Comparison of ENCODE assay signal across 9 mouse cellular contexts in the genomic region with DNA sequence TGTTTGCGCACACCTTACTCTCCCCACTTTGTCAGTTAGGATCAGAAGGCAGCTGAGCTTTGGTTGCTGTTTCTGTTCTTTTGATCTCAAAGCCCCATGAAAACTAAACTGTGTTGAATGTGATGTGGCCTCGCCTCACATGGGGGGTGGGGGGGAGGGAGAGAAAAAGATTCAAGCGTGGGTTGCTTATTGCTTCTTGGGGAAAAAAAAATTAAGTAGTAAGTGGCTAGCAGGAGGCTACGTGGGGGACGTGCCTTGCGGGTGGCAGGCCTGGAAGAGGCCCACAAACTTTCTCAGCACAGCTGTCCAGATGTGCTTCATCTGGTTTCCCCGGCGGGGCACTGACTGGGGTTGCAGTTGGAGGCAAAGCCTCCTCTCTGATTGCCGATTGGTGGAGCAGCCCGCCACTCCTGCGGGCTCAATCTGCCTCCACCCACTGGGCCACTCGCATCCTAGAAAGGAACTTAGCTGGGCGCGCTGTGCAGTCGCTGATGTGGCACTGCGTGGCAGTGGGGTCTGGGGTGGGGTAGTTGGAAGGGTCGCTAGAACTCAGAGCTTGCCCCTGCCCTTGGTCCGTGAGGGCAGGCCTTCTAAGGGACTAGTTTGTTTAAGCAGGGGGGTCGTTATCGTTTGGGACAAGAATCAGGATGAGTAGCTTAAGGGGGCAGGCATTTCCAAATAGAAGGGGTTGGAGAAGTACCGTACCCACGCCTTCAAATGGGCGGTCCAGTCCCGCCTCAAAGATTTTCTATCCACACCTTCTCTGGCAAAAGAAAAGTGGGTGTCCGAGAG. TPM values are rescaled to one million over a fixed set of nuclear protein-coding genes. Genes with fewer than 3 reads are reported as not detected.
DNase-seq lines count a peak whose midpoint lies in the region; ATAC-seq and TF ChIP-seq lines count a peak whose summit lies in the region.
"Had no signal": no experiment of that assay in that cellular context is flagged by ENCODE, and none has a peak within 500 bp of the region (broad histone marks: within the 10 kb centered on the region; RNA-seq: fewer than 3 reads in every experiment).

A gene (minus strand): TSS at position 343 of the 792 bp plus-strand sequence.

- H3K9me3 ChIP-seq in forebrain, embryonic 12.5 days = no peaks in the 10 kb centered on the region
- no peaks in the 10 kb centered on the region for H3K9me3 ChIP-seq in heart, embryonic 15.5 days (replicated peaks)
- no peaks in the 10 kb centered on the region for H3K9me3 ChIP-seq in kidney, postnatal 0 days (replicated peaks; ENCODE audit: low read length)
- no peaks in the 10 kb centered on the region for H3K9me3 ChIP-seq in limb, embryonic 15.5 days

- peak; percentile 87 for ATAC-seq in CD4-positive, CD25-positive, alpha-beta regulatory T cell, adult 4 months
- peak; percentile 98 for ATAC-seq in forebrain, embryonic 12.5 days (ENCODE audit: low FRiP score)
- peak; percentile 97 for ATAC-seq in heart, embryonic 15.5 days (replicated peaks; ENCODE audit: insufficient number of reproducible peaks, insufficient read depth, low FRiP score, low read depth)
- ATAC-seq in kidney, postnatal 0 days (replicated peaks; ENCODE audit: low FRiP score, low read depth) = peak; percentile 99
- ATAC-seq in limb, embryonic 15.5 days (ENCODE audit: insufficient number of reproducible peaks, low FRiP score, low TSS enrichment, low read depth) = peak; percentile 100
- ATAC-seq: Patski had no signal

- H3K9ac ChIP-seq in forebrain, embryonic 12.5 days = 0 out of 2 replicates have a peak within 1 kb of the TSS, but pooled peaks have one; percentile 12
- H3K9ac ChIP-seq in heart, embryonic 15.5 days = peak within 1 kb of the TSS; percentile 37; the same call in 1 of the 2 replicates
- H3K9ac ChIP-seq in kidney, postnatal 0 days (ENCODE audit: low read depth, low read length) = 0 out of 2 replicates have a peak within 1 kb of the TSS, but pooled peaks have one; percentile 42
- peak within 1 kb of the TSS; percentile 47 for H3K9ac ChIP-seq in limb, embryonic 15.5 days

- WGBS in forebrain, embryonic 12.5 days = 4% methylated on average over 25 of the region's 25 CpGs
- WGBS in heart, embryonic 15.5 days = 2% methylated on average over 25 of the region's 25 CpGs
- 4% methylated on average over 25 of the region's 25 CpGs for WGBS in kidney, postnatal 0 days
- WGBS in limb, embryonic 15.5 days = 3% methylated on average over 25 of the region's 25 CpGs

- TF ChIP-seq CTCF in kidney, postnatal 0 days (IDR thresholded peaks at IDR 0.05; ENCODE audit: low read depth) = no peak

- H3K4me1 ChIP-seq in forebrain, embryonic 12.5 days = 0 out of 2 replicates have a peak, but pooled peaks cover 6% of the 10 kb centered on the region
- peaks cover 3% of the 10 kb centered on the region; the same call in 1 of the 2 replicates for H3K4me1 ChIP-seq in heart, embryonic 15.5 days (replicated peaks)
- no peaks in the 10 kb centered on the region for H3K4me1 ChIP-seq in kidney, postnatal 0 days (replicated peaks; ENCODE audit: insufficient read depth, low read length)
- peaks cover 8% of the 10 kb centered on the region; the same call in 1 of the 2 replicates for H3K4me1 ChIP-seq in limb, embryonic 15.5 days

- H3ac ChIP-seq in myocyte (ENCODE audit: control insufficient read depth, insufficient read length) = no peak within 1 kb of the TSS

- DNase-seq in c-Kit-positive CD71-positive TER-119-negative erythroid progenitor cells, embryonic 14.5 days (ENCODE audit: low read depth) = peak; percentile 51
- DNase-seq in kidney, postnatal 0 days (ENCODE audit: low spot score) = peak; percentile 94
- DNase-seq in testis, postnatal 10 days (ENCODE audit: low spot score) = peak; percentile 94

- no peak within 1 kb of the TSS for H3K27ac ChIP-seq in forebrain, embryonic 12.5 days
- H3K27ac ChIP-seq in heart, embryonic 15.5 days = peak within 1 kb of the TSS; percentile 33
- peak within 1 kb of the TSS; percentile 62; the same call in 1 of the 2 replicates for H3K27ac ChIP-seq in kidney, postnatal 0 days
- H3K27ac ChIP-seq in limb, embryonic 15.5 days = peak within 1 kb of the TSS; percentile 86

- peak; percentile 23 for TF ChIP-seq POLR2A in myocyte (IDR thresholded peaks at IDR 0.05; ENCODE audit: insufficient read length, low read depth)

- H3K79me2 ChIP-seq in myocyte (ENCODE audit: control insufficient read depth, insufficient read depth) = no peaks in the 10 kb centered on the region

- H3K4me2 ChIP-seq in forebrain, embryonic 12.5 days = peak within 1 kb of the TSS; percentile 70
- peak within 1 kb of the TSS; percentile 75 for H3K4me2 ChIP-seq in heart, embryonic 15.5 days
- peak within 1 kb of the TSS; percentile 81 for H3K4me2 ChIP-seq in kidney, postnatal 0 days (ENCODE audit: low read length)
- H3K4me2 ChIP-seq in limb, embryonic 15.5 days = peak within 1 kb of the TSS; percentile 55
- peak within 1 kb of the TSS; percentile 58 for H3K4me2 ChIP-seq in myocyte (ENCODE audit: low read depth)

- no peaks in the 10 kb centered on the region for H3K36me3 ChIP-seq in forebrain, embryonic 12.5 days (replicated peaks)
- no peaks in the 10 kb centered on the region for H3K36me3 ChIP-seq in heart, embryonic 15.5 days
- H3K36me3 ChIP-seq in kidney, postnatal 0 days (ENCODE audit: insufficient read depth, low read length) = no peaks in the 10 kb centered on the region
- no peaks in the 10 kb centered on the region for H3K36me3 ChIP-seq in limb, embryonic 15.5 days
- H3K36me3 ChIP-seq in myocyte (ENCODE audit: control insufficient read depth, insufficient read depth) = no peaks in the 10 kb centered on the region

- peak within 1 kb of the TSS; percentile 45 for H3K4me3 ChIP-seq in forebrain, embryonic 12.5 days (replicated peaks)
- peak within 1 kb of the TSS; percentile 58 for H3K4me3 ChIP-seq in heart, embryonic 15.5 days
- H3K4me3 ChIP-seq in kidney, postnatal 0 days (replicated peaks; ENCODE audit: low read depth, low read length) = peak within 1 kb of the TSS; percentile 45
- H3K4me3 ChIP-seq in limb, embryonic 15.5 days = peak within 1 kb of the TSS; percentile 58
- H3K4me3 ChIP-seq in myocyte = no peak within 1 kb of the TSS

- H3K27me3 ChIP-seq in forebrain, embryonic 12.5 days = no peaks in the 10 kb centered on the region
- H3K27me3 ChIP-seq in heart, embryonic 15.5 days = no peaks in the 10 kb centered on the region
- no peaks in the 10 kb centered on the region for H3K27me3 ChIP-seq in kidney, postnatal 0 days (ENCODE audit: insufficient read depth, low read length)
- H3K27me3 ChIP-seq in limb, embryonic 15.5 days = no peaks in the 10 kb centered on the region
- H3K27me3 ChIP-seq in myocyte (ENCODE audit: control insufficient read depth, insufficient read depth, insufficient read length) = no peaks in the 10 kb centered on the region

TF ChIP-seq in myocyte, 11 proteins besides CTCF, POLR2A, EP300 and RAD21:
- TF ChIP-seq REST (IDR thresholded peaks at IDR 0.05; ENCODE audit: insufficient read depth, insufficient read length) (no peak), TCF12 (IDR thresholded peaks at IDR 0.05; ENCODE audit: insufficient read depth, poor library complexity, severe bottlenecking) (no peak), SRF (IDR thresholded peaks at IDR 0.05; ENCODE audit: control insufficient read depth, insufficient read length, low read depth) (no peak), MYOD1 (IDR thresholded peaks at IDR 0.05; ENCODE audit: control insufficient read depth in 1 of 3, insufficient read length in 2 of 3, low read depth in 2 of 3) (no peak), CEBPB (IDR thresholded peaks at IDR 0.05; ENCODE audit: insufficient read depth, poor library complexity, severe bottlenecking) (no peak), TCF3 (IDR thresholded peaks at IDR 0.05; ENCODE audit: insufficient read length, low read depth) (no peak), MAX (IDR thresholded peaks at IDR 0.05; ENCODE audit: low read depth) (no peak), E2F4 (IDR thresholded peaks at IDR 0.05; ENCODE audit: insufficient read depth) (no peak), USF1 (IDR thresholded peaks at IDR 0.05; ENCODE audit: low read depth) (no peak), MYOG (IDR thresholded peaks at IDR 0.05; ENCODE audit: control insufficient read depth in 1 of 3, insufficient read depth in 1 of 3, insufficient read length in 2 of 3, low read depth in 2 of 3) (no peak), POLR2AphosphoS2 (IDR thresholded peaks at IDR 0.05; ENCODE audit: insufficient read length, low read depth) (no peak)

RNA-seq across cellular contexts. Expression of the gene that starts here (rescaled TPM):
- 1 to 10 TPM in 1 of 2 experiments, not detected in 1; 1.3 TPM for polyA plus RNA-seq in CD4-positive, CD25-positive, alpha-beta regulatory T cell, adult 4 months (2017; shearing (Covaris generic))
- polyA plus RNA-seq in forebrain, embryonic 12.5 days (2016; fragmentation: Nextera tagmentation; extraction: Ambion mirVana) = 5.6 and 5.9 TPM in 2 replicates
- 16.0 and 19.7 TPM in 2 replicates for polyA plus RNA-seq in heart, embryonic 15.5 days (2015; fragmentation: Nextera tagmentation; extraction: Ambion mirVana)
- 18.9 and 20.4 TPM in 2 replicates for polyA plus RNA-seq in kidney, postnatal 0 days (2015; fragmentation: Nextera tagmentation; extraction: Ambion mirVana)
- polyA plus RNA-seq in limb, embryonic 15.5 days (2015; fragmentation: Nextera tagmentation; extraction: Ambion mirVana) = 146 and 147 TPM in 2 replicates
- 6.0 TPM for polyA plus RNA-seq in myocyte (2012; fragmentation: generic; extraction: Trizol)
- polyA plus RNA-seq: Patski had no signal
